Mouse (Mus musculus): ENCODE data around the gene Pnmal1.
A peak's percentile ranks its signal among the peaks of the same experiment; 100 is the strongest.
"Not testable (repeated sequence)": the region's sequence is repeated elsewhere in the genome, so short reads cannot be mapped to it uniquely, and the experiment has no call there.

Gene Pnmal1

GRCm38 (mm10) chr7:16950861-16951635 is 8.4 kb upstream of the Pnmal1 start:
- peak; percentile 84 for DNase-seq (ENCODE audit: extremely low read depth, low read depth)

- DNase-seq (ENCODE audit: extremely low read depth, low read depth): not testable (repeated sequence)
Measured at GRCm38 (mm10) chr7:16953776-16954175, 5.7 kb upstream of the Pnmal1 start.

DNA sequence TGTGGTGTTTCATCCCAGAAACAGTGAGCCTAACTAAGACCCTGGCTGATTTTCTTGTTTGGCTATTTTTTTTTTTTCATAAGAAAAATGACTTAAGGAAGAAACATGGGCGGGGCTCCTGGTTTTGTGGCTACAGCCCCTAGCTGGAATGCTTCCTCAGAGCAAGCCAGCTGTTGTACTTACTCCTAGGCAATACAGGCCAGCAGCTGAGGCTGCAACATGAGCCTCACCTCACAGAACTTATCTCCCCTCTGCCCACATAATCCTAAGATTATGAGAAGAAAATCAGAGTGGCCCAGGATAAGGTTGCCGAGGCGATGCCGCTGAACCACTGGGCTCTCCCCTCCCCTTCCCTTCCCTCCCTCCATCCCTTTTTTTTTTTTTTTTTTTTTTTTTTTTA is 3.8 kb upstream of the Pnmal1 start:
- no peak for DNase-seq (ENCODE audit: extremely low read depth, low read depth)

DNA sequence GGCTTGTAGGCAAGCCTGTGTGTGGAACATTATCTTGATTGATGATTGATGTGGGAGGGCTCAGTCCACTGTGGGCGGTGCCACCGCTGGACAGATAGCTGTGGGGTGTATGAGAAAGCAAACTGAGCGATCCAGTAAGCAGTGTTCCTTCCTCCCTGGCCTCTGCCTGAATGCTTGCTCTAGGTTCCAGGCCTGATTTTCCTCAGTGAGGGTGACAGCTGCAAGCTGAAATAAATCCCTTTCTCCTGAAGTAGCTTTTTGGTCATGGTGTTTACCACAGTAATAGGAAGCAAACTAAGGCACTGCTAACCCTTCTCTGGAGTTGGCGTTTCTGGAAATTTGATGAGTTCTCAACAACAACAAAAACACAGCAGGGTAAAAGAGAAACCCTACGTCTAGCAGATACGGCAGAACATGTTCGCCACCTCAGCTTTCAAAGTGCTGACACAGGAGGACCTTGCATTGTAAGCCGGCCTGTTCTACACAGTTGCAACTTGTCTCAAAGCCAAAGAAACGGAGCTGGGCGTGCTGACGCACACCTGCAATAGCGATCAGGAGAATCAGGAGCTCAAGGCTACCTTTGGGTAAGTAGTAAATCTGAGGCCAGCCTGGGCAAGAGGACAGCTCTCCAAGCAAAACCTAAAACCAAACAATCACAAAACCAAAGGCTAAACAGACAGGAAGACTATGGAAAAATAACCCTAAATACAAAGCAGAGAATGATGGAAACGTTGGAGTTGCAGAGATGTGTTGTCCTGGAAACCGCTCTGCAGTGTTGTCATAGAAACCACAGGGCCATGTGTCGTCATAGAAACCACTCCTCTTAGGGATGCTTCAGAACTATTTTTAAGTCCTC is 2.8 kb upstream of the Pnmal1 start:
- no peak for DNase-seq (ENCODE audit: extremely low read depth, low read depth)

GRCm38 (mm10) chr7:16961678-16962077 is 2.2 kb downstream of the Pnmal1 start:
- DNase-seq (ENCODE audit: extremely low read depth, low read depth): no peak

DNA sequence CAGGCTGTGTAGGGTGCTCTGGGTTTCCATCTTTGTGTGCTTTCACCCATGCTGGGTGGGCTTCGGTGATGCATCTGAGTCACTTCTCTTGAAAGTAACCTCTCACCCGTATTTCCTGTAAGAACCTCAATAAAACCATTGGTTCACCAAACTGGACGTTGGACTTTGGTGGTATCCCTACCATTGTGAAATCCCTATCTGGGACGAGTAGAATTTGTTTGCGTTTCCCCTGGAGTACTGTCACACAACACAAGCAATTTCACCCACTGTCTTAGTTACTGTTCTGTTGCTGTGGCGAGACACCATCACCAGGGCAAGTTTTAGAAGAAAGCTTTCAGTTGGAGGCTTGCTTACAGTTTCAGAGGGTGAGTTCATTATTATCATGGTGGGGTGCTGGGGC is 8.9 kb downstream of the Pnmal1 start:
- DNase-seq (ENCODE audit: extremely low read depth, low read depth): no peak

DNA sequence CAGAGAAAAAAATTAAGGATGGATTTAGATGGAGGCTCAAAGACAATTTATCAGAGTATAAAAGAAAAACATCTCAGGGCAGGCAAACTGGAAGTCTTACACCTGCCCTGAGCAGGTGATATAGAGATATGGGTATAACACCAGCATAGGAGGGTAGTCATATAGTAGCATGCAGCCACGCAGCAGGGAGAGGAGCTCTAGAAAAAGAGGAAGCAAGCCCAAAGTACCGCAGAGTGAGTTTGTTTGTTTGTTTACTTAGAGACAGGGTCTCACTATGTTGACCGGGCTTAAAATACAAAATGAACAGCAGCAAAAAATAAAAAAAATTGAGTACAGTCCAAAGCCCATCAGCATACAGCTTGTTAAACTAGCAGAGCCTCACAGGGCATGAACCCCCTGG is 11.7 kb downstream of the Pnmal1 start:
- DNase-seq (ENCODE audit: extremely low read depth, low read depth): no peak

DNA sequence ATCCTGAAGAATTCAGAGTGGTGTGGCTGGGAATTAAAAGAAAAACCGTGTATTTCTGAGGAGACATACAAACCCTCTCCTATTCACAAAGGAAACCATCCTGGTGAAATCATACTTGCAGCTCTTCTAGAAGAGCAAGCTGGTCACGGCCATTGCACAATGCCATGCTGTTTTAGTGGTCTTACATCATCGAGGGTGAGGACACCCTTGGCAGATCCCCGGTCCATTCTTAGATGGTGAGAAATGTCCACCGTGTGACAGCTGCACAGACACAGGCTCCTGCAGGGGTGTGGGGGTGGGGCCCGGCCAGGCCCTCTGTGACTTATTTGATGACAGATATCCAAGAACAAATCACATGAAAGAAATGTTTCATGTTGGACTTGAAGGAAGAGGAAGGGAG is 14.5 kb downstream of the Pnmal1 start:
- DNase-seq (ENCODE audit: extremely low read depth, low read depth): no peak

GRCm38 (mm10) chr7:16976298-16976697 is 16.8 kb downstream of the Pnmal1 start:
- DNase-seq (ENCODE audit: extremely low read depth, low read depth): no peak

DNA sequence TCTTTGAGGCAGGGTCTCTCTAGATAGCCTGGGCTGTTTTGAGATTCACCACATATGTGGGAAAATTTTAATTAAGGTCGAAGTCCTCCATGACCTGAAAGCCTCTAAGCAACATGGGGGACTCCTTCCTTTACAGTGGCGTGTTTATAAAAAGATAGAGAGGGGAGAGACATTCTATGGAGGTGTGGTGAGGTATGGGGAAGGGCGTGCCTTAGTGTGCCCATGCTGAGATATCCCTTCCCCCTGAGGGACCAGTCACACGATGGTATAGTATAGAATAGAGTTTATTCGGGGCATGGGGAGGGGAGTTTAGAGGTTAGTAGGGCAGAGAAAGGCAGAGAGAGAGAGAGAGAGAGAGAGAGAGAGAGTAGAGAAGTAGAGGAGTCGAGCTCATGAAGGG is 18.7 kb downstream of the Pnmal1 start:
- no peak for DNase-seq (ENCODE audit: extremely low read depth, low read depth)

DNA sequence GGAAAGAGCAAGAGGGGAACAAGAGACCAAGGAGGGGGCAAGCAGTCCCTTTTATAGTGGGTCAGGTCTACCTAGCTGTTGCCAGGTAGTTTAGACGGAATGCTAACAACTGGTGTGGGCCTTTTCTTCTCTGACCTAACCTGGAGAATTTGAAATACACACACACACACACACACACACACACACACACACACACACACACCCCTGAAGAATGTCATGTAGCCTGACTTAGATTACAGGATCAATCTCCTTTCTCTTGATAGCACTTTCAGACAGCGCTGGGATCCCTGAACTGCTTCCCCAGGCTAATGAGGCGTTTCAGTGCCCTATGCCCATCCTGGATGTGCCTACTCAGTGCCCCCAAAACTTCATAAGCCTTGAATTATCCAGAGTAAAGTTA is 19.1 kb downstream of the Pnmal1 start:
- no peak for DNase-seq (ENCODE audit: extremely low read depth, low read depth)

DNA sequence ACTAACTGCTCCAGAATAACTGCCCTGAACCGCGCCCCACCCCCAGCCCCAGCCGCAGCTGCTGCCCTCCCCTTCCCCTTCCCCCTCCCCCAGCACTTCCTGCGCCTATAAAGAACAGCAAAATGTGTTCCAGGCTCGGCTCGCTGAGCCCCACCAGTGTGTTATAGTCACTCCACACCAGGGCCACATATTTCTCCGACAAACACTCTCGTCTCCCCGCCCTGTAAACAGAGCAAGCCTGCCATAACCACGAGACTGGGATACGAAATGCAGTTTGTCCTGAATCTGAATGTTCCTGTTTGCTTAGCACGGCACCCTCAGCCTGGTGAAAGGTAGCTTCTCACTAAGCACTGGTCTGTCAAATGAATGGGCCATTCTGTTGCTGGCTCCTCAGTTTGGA is 20.9 kb downstream of the Pnmal1 start:
- DNase-seq (ENCODE audit: extremely low read depth, low read depth): no peak

GRCm38 (mm10) chr7:16982859-16983568 is 23.5 kb downstream of the Pnmal1 start, which contains the start of gene Gm42372:
Gene Gm42372, plus strand, starts transcription at chr7:16983086.
- DNase-seq (ENCODE audit: extremely low read depth, low read depth): no peak

GRCm38 (mm10) chr7:16987541-16988149 is 28.2 kb downstream of the Pnmal1 start:
- no peak for DNase-seq (ENCODE audit: extremely low read depth, low read depth)

GRCm38 (mm10) chr7:16988405-16988804 is 28.9 kb downstream of the Pnmal1 start:
- no peak for DNase-seq (ENCODE audit: extremely low read depth, low read depth)

DNA sequence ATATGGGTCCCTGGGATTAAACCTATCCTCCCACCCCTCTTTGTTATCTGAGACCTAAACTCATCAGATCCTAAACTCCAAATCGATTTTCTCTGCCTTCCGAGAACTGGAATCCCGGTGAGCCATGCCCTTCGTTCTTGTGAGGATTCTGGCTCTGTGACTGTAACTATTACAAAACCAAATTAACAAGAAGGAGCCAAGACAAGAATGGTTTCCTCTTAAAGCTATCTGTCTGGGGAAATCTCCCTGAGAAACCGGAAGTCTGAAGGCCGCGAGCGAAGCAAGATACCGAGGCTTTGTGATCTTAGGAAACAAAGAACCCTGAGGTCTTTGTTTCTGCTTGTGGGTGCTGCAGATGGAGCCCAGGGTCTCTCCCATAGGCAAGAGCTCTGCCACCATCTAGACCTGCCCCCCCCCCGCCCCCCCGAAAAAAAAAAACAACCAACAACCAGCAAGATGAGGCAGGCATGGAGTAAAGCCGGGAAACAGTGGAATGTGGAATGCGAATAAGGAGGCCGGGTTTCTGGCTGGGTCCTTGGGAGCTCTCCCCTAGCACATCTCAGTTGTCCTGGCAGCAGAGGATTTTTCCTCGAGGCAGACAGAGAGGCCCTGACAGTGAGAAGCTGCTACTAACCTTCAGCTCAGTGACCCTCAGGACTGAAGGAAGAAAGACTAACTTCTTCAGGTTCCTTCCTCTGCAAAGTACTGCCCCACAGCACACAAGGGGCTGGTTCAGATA is 30.7 kb downstream of the Pnmal1 start:
- peak; percentile 49 for DNase-seq (ENCODE audit: extremely low read depth, low read depth)

DNA sequence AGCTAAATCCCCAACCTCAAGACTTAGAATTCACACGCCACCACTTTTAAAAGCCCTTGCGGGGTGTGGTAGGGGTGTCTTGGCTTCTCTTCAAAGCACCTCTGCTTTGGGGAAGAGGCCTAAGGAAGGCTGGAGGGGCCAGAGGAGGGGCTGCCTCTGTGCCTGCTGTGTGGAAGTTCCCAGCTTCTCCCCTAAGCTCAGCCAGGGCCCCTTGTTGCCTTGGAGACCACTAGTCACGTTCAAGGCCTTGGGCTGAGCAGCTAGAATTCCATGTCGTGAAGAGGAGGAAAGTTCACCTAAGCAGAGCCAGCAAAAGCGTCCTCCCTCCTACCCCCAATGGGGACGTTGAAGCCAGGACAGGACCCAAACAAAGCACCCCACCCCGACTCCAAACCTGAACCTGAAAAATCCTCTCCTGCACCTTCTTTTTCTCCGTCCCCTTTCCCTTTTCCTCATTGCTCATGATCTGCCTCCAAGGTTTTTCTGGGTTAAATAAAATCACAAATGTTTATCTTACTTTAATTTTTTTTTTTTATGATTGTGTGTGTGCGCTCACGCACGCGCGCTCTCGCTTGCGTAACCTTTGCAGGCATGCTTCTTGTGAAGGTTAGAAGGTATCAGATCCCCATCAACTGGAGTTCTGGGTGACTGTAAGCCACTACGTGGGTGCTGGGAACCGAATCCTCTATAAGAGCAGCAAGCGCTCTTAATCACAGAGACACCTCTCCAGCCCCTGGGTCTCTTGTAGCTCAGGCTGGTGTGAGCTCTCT is 32.4 kb downstream of the Pnmal1 start:
- DNase-seq (ENCODE audit: extremely low read depth, low read depth): no peak

- no peak for DNase-seq (ENCODE audit: extremely low read depth, low read depth)
Measured at GRCm38 (mm10) chr7:16992451-16992807, 33.0 kb downstream of the Pnmal1 start, which contains the start of gene Ccdc8. Gene Ccdc8, plus strand, starts transcription at chr7:16992708.

GRCm38 (mm10) chr7:16993651-16994399 is 34.3 kb downstream of the Pnmal1 start:
- no peak for DNase-seq (ENCODE audit: extremely low read depth, low read depth)
